Mouse (Mus musculus): ENCODE measurements around the gene Atxn2. TPM values are rescaled to one million over a fixed set of nuclear protein-coding genes. Genes with fewer than 3 reads are reported as not detected.
"Not testable (repeated sequence)": the region's sequence is repeated elsewhere in the genome, so short reads cannot be mapped to it uniquely, and the experiment has no call there.

Atxn2 gene
- 42.3 and 64.1 TPM in 2 replicates for total RNA-seq (2017)

DNA sequence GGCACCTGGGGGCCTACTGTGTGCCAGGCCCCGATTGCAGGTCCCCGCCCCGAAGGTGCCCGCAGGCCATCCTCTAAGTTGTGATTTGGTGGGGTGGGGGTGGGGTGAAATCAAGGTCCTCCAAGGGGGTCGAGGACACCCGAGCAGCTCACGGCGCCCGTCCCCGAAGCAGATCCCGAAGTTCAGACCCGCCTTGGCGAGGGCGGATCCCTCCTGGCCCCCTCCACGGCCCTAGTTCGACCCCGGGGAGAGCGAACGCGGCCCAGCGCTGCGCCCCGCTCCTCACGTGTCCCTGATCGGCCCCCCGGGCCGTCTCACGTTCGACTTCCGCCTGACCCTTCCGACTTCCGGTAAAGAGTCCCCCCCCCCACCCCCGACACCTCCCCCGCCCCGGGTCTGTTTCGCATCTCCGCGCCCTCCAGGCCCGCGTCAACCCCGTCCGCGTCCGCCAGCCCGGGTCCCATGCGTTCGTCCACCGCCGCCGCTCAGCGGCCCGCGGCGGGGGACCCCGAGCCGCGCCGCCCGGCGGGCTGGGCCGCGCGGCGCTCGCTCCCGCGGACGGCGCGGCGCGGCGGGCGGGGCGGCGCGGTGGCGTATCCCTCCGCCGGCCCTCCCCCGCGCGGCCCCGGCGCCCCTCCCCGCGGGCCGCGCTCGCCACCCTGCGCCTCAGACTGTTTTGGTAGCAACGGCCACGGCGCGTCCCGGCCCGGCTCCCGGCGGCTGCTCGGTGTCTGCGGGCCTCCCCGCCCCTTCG is at the start of gene Atxn2:
Gene Atxn2 (plus strand): TSS at position 164 of the 754 bp plus-strand sequence.
- peak; percentile 73 for ATAC-seq (replicated peaks; ENCODE audit: low read depth, poor library complexity, severe bottlenecking)

DNA sequence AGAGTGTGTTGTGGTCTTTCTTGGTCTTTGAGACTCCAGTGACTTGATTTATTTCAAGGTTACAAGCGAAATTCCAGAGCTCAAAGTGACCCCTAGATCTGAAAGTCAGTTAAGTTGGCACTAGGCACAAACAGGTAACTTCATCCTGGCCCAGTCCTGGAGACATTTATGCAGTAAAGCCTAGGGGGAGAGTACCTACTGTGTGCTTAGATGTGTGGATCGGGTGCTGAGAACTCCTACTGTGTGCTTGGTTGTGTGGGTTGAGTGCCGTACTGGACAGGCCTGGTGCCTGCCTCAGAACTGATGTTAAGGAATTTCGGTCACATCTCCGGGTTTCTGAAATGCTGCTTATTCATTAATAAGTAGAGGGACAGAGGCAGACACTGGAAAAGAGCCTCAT is 49.6 kb upstream of the Atxn2 start:
- ATAC-seq (replicated peaks; ENCODE audit: low read depth, poor library complexity, severe bottlenecking), result no peak

DNA sequence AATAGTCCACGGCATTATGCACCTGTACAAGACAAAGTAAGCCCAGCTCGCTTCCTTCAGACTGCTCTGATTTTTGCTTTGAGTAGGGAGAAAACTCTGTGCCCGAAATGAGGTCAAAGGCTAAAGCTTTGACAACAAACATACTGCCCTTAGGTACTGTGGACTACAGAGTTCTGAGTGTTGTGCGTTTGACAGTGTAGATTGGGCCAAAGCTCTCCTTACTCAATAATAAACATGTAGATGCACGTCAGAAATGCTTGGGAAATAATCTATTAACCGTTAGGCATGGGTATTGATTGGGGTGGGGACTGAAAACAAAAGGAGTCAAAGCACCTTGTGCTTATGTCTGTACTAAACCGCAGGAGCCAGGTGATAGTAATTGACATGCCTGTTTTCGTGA is 47.7 kb upstream of the Atxn2 start:
- no peak for ATAC-seq (replicated peaks; ENCODE audit: low read depth, poor library complexity, severe bottlenecking)

DNA sequence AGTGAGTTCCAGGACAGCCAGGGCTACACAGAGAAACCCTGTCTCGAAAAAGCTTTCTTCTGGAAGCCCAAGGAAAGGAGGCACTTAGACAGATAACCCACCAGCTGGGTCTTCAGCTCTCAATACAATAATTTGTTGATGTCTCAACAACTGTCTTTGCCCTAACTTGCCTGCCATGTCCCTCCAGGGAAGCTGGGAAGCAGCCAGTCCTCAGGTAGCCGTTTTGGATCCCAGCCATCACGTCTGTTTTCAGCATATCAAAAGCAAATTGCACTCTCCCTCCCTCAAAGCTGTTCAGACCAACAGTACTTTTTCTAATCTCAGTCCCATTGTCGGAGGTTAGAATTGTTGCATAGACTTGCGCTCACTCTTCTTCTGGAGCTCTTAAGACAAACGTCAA is 47.1 kb upstream of the Atxn2 start:
- no peak for ATAC-seq (replicated peaks; ENCODE audit: low read depth, poor library complexity, severe bottlenecking)

DNA sequence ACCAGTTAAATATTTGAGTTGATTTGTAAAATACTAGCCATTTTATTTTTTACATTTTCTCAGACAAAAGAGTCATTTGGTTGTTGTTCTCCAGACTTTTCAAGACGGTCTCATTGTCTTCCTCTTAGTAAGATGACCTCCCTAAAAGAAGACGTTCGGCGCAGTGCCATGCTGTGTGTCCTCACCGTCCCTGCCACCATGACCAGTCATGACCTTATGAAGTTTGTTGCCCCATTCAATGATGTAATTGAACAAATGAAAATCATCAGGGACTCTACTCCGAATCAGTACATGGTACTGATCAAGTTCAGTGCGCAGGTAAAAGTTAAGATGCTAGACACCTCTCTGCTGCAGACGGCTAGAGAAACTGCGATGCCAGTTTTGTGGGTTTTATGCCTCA is 46.2 kb upstream of the Atxn2 start:
- ATAC-seq (replicated peaks; ENCODE audit: low read depth, poor library complexity, severe bottlenecking), result no peak

DNA sequence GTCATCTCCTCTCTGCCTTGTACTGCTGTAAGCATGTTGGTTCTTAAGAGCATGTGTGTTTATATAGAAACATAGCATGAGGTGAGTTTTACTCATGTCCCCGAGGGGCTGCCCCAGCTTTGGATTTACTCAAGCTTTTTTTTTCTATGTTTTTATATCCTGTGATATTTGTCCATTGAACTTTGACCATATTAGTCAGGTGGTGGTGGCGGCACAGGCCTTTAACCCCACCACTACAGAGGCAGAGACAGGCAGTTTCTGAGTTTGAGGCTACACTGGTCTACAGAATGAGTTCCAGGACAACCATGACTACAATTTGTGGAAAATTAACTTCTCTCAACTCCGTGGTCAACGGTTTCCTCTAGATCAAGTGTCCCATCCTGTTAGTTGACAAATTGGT is 44.1 kb upstream of the Atxn2 start:
- no peak for ATAC-seq (replicated peaks; ENCODE audit: low read depth, poor library complexity, severe bottlenecking)

DNA sequence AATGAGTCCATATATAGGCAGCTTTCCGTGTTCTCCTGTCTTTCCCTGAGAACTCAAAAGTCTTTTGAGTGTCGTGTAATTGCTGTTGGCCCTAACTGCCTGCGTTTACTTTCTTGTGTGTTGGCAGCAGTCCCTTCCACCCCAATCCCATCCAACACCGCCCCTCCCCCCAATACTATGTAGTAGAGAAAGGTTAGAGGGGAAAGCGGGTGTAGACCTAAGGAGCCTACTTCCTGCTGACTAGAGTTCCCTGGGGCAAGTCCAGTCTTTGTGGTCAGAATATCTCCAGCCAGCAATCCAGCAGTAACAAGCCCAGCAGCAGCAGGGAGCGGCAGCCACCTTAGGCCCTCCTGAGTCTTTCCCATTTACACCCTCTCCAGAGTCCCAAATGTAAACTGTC is 42.7 kb upstream of the Atxn2 start:
- ATAC-seq (replicated peaks; ENCODE audit: low read depth, poor library complexity, severe bottlenecking), result no peak

DNA sequence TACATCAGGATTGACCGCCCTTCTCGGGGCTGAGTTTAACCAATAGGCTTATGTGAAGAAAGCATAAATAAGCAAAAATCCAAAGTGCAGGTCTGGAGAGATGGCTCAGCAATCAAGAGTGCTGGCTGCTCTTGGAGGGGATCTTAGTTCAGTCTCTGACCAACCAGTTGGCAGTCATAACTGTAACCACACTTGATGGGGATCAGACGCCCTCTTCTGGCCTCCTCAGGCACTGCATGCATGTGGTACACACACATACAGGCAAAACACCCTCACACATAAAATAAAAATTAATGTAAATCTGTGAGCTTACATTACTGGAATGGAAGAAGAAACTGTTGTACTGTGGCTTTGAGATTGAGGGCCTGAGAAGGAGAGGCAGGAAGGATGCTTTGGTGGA is 40.7 kb upstream of the Atxn2 start:
- 0 out of 2 replicates have a peak, but pooled peaks have one; percentile 36 for ATAC-seq (replicated peaks; ENCODE audit: low read depth, poor library complexity, severe bottlenecking)

DNA sequence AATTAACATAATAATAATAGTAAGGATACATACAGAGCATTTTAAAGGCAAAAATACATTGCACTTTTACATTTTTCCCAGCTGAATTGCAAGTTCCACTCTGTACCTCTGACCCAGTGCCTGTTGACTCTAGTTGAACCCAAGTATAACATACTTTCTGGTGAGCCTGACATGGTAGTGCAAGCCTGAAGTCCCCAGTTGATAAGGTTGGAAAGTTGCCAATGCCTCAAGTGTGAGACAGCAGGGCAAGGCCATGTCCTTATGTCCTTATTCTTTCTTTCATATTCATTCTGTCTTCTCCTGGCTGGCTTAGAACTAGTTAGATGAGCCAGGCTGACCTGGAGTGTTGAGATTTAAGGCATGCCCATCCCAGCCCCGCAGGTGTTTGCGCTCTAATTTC is 28.9 kb upstream of the Atxn2 start:
- no peak for ATAC-seq (replicated peaks; ENCODE audit: low read depth, poor library complexity, severe bottlenecking)

DNA sequence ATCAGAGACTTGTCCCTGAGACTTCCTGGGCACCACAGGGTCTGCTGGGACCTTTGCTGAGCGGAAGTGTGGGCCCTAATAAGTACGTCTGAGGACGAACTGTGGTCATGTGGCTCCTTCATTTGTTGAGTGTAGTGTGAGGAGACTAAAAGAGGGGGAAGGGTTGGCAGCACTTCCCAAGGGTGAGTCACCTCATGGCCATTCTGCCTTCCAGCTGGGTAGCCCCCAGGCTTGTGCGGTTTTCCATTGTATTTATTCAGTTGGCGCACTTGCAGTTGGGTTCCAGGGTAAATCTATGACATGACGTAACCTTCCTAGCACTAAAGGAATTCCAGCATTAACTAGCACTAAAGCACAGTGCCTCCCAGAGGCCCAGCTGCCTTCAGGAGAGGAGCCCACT is 25.6 kb upstream of the Atxn2 start:
- no peak for ATAC-seq (replicated peaks; ENCODE audit: low read depth, poor library complexity, severe bottlenecking)

DNA sequence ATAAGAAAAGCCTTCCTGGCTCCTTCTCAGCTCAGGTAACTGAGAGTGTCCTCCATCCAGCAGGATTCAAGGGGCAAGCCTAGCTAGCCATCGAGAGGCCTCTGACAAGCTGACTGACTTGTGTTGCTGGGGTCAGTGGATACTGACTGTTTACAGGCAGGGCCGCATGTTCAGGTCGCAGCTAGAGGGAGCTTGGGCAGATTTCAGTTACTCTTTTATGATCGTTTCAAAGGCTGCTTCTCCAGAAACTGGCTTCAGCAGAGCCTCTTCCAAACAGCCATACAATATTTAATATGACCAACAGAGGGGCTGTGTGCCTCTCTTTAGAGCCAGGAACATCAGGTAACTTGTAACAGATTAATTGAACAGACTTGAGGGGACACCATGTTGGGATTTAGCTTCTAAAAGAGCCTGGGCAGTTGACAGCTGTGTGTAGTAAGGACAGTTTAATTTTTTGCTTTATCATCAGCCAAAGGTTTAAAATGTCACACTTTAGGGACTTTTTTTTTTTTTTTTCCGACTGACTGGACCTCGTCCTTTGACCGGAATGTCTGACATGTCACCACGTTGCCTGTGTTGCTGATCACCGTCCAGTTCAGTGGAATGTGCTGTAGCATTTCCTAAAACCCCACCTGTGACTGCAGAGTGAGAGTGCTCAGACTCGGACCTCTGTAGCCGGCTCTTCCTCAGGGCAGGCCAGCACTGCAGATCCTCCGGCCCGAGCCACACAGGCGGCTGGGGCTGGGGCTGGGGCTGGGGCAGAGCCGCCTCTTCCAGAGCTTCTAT is 24.8 kb upstream of the Atxn2 start:
- no peak for ATAC-seq (replicated peaks; ENCODE audit: low read depth, poor library complexity, severe bottlenecking)

DNA sequence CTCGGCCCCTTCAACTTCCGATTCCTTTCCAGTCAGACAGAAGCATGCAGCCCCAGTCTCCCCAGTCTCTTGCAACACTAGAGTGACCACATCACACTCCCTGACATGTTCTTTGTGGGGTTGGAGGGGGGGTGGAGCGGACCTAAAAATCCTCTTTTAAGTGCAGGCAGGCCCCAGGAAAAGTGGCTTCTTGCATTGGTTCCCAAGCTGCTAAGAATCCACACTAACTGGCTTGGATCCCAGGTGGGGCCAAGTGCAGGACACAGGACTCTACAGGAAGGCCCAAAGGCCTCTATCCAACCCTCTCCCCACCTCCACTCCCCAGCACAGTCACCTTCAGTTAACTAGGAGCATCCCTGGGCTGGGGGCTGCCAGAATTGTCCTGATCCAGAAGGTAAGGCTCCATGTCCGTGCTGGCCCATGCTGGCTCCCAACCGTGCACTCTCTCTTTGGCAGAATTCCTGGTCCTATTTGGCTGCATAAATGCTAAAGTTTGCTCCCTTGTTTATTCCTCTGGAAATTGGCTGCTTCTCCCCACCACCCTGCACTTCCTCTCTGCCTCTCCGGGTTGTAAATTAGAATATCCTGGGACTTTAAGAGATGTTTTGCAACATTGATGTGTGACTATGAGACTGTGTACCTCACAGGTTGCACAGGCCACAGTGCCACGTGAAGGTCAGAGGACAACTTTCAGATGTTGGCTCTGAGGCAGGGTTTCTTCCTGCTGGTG is 20.5 kb upstream of the Atxn2 start:
- ATAC-seq (replicated peaks; ENCODE audit: low read depth, poor library complexity, severe bottlenecking), result no peak

DNA sequence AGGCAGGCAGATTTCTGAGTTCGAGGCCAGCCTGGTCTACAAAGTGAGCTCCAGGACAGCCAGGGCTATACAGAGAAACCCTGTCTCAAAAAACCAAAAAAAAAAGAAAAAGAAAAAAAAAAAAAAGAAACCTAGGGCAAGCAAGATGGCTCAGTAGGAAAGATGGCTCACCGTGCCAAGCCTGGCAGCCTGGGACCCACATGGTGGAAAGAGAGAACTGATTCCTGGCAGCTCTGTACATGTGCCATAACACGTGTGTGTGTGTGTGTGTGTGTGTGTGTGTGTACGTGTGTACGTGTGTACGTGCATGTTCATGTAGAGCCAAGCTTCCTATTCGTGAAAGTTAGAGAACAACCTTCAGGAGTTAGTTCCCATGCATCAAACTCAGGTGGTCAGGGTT is 19.7 kb upstream of the Atxn2 start:
- not testable (repeated sequence) for ATAC-seq (replicated peaks; ENCODE audit: low read depth, poor library complexity, severe bottlenecking)

DNA sequence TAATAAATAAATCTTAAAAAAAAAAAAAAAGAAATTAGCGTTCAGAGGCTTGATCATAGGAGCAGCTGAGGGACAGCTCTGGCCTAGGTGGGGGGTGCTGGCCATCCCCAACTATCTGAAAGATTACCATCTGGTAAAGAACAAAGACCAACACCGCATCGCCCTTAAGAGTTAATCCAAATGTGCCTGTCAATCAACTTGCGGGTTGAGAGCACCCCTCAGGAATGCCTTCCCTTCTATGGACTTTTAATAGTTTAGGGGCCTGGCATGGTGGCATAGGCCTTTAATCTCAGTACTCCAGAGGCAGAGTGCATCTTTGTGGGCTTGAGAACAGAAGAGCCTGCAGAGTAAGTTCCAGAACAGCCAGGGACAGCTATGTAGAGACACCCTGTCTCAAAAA is 18.2 kb upstream of the Atxn2 start:
- no peak for ATAC-seq (replicated peaks; ENCODE audit: low read depth, poor library complexity, severe bottlenecking)

DNA sequence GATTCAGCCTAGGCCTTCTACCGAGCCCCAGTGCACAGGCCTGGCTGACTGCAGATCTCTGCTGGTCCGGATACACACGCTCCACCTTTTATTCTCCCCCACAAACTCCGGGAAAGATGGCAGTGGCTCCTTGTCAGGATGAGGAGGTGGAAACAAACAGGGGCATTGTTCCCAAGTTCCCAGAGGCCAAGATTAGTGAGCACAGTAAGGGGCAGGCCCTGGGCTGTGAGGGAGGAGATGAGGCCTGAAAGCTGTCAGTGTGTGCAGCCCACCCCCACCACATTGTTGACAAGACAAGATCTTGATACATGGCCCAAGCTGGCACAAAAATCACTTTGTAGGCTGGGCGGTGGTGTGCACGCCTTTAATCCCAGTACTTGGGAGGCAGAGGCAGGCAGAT is 14.4 kb upstream of the Atxn2 start:
- ATAC-seq (replicated peaks; ENCODE audit: low read depth, poor library complexity, severe bottlenecking), result no peak

DNA sequence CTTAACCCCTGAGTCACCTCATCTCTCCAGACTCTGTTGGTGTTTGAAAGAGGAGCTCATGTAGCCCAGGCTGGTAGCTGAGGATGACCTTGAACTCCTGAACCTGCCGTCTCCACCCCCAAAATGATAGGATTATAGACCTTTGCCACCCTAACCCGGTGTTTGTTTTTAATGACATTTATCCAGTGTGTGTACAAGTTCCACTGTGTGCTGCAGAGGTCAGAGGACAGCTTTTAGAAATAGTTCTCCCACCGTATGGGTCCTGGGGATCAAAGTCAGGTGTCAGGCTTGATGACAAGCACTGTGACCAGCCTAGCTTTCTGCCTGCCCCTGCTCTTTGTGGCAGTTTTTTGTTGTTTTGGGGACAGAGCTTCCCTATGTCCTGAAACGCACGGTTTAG is 11.2 kb upstream of the Atxn2 start:
- ATAC-seq (replicated peaks; ENCODE audit: low read depth, poor library complexity, severe bottlenecking), result no peak

DNA sequence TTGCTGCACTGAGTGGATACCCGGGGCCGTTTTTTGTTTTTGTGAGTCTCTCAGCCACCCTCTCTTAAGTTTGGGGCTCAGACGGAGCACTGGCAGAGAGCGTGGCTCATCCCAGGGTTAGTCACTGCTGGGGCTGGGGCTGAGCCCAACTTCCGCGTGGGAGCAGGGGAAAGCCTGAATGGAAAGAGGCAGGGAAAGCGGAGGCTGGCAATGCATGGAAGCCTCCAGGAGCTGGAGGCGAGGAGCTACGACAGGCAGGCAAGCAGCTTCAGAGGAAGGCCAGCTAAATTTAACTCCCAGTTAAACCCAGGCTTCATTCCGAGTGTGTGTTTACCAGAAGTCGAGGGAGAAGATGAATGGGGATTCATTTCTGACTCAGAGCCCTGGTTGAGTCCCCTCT is 10.6 kb upstream of the Atxn2 start:
- ATAC-seq (replicated peaks; ENCODE audit: low read depth, poor library complexity, severe bottlenecking), result no peak

DNA sequence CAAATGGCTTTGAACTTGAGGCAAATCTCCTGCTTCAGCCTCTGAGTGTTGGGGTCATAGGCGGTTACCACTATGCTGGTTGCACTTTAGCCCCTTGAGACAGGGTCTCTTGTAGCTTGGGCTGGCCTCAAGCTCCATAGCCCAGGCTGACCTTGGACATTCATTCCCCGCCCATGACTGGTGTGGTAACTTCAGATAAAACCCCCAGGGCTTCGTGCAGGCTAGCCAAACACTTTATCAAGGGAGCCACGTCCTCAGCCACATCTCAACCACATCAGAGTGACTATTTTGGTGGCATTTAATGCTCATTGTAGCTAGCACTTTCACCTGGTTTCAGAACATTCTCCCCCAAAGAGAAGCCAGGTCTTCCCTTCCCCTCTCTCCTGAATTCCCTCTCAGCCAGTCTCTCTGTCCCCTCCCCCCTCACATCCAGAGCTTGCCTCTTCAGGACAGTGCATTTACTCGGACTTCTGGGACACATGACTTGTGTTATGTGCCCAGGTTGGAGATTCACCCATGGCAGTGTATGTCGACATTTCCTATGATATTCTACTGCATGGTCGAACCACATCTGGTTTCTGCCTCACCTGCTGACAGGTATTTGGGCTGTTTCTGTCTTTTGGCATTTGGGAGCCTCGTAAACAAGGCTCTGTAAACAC is 9.9 kb upstream of the Atxn2 start:
- peak; percentile 72 for ATAC-seq (replicated peaks; ENCODE audit: low read depth, poor library complexity, severe bottlenecking)

DNA sequence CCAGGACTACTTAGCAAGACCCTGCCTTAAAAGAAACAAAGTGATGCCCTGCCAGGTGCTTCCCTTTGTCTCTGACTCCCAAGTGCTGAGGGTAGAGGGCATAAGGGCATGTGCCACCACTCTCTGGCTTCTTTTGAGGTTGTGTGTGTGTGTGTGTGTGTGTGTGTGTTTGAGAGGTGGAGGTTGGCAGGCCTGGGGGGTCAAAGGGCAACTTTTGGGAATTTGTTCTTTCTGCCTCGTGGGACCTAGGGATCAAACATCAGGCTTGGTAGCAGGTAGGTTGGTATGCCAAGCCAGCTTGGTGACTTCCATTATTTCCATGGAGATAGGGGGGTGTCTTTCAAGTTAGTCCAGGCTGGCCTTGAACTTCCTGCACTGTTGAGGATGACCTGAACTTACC is 7.8 kb upstream of the Atxn2 start:
- no peak for ATAC-seq (replicated peaks; ENCODE audit: low read depth, poor library complexity, severe bottlenecking)

DNA sequence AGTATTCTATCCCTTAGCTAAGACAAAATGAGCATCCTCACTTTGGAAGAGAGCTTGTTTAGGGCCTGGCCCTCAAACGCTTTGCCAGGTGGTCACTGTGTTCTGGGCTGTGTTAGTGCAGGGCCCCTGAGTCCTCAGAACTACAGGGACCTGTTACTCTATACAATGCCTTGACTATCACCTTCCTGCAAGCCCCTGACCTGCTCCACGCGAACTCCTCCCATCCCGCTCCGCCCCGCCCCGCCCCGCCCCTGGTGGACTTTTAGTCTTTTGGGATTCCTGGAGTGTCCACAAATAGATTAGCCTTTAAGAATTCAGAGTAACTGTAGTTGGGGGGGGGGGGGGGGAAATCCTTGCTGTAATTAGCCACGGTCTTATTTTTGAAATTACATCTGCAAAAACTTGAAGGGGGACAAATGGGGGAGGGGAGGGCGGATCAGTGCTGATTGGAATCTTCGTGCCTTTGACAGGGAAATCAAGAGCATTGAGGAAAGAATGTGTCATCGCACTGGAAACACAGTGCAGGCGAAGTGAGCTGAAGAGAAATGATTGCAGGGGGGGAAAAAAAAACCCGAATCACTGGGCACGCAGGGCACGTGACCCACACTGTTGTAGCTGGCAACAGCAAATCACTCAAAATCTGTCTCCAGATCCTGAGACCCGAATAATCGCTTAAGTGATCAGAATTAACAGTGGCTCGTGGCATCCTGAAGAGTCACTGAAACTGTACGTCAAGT is 6.5 kb upstream of the Atxn2 start:
- no peak for ATAC-seq (replicated peaks; ENCODE audit: low read depth, poor library complexity, severe bottlenecking)
